Mouse (Mus musculus) embryonic facial prominence, embryonic 14.5 days (tissue): Measurements from ENCODE around the gene Clk3. TPM values are rescaled to one million over a fixed set of nuclear protein-coding genes. Genes with fewer than 3 reads are reported as not detected.

Source experiments
- ATAC-seq: fragments of 200-750 bp; cut with Nextera tagmentation; 2 replicates; pipeline ENCODE4 v1.8.0; 2017; ENCODE audit warnings: low read depth, moderate number of reproducible peaks, moderate TSS enrichment
- DNase-seq: peaks from one replicate; pipeline ENCODE4 v3.0.0-alpha.2; 2015; ENCODE audit warnings: low spot score
- H3K27ac ChIP-seq: fragments of 300-500 bp; sonication (generic); replicated peaks from 2 replicates; pipeline ENCODE4 v1.5.1; 2014; ENCODE audit warnings: low read depth, mild to moderate bottlenecking, low read length, moderate library complexity
- H3K27me3 ChIP-seq: fragments of 300-500 bp; sonication (generic); replicated peaks from 2 replicates; pipeline ENCODE4 v1.6.1; 2014; ENCODE audit warnings: low read length; ENCODE audit not compliant: control insufficient read depth, insufficient read depth
- H3K36me3 ChIP-seq: fragments of 300-500 bp; sonication (generic); 2 replicates; pipeline ENCODE4 v1.6.1; 2014; ENCODE audit warnings: low read length, mixed read lengths; ENCODE audit not compliant: control insufficient read depth, insufficient read depth
- H3K4me1 ChIP-seq: fragments of 300-500 bp; sonication (generic); 2 replicates; pipeline ENCODE4 v1.6.1; 2014; ENCODE audit warnings: antibody characterized with exemption, low read length; ENCODE audit not compliant: control insufficient read depth, insufficient read depth
- H3K4me2 ChIP-seq: fragments of 300-500 bp; sonication (generic); 2 replicates; pipeline ENCODE4 v1.6.1; 2014; ENCODE audit warnings: low read depth, mild to moderate bottlenecking, low read length, moderate library complexity, mixed read lengths
- H3K4me3 ChIP-seq: fragments of 300-500 bp; sonication (generic); 2 replicates; pipeline ENCODE4 v1.5.1; 2014; ENCODE audit warnings: low read depth, mild to moderate bottlenecking, low read length
- H3K9ac ChIP-seq: fragments of 300-500 bp; sonication (generic); 2 replicates; pipeline ENCODE4 v1.6.1; 2014; ENCODE audit warnings: low read depth, mild to moderate bottlenecking, low read length, moderate library complexity, mixed read lengths
- H3K9me3 ChIP-seq: fragments of 300-500 bp; sonication (generic); 2 replicates; pipeline ENCODE4 v1.6.1; 2016; ENCODE audit warnings: low read length; ENCODE audit not compliant: control insufficient read depth
- WGBS: fragments of 180-500 bp; shearing (Covaris S2); extraction: QIAGEN DNeasy Blood & Tissue Kit; methylation state at CpG from one replicate; pipeline ENCODE4 v1.1.7; 2014; 5-methylcytosine and 5-hydroxymethylcytosine counted together
- polyA plus RNA-seq: library from polyadenylated mRNA; unstranded; fragments of >200 nt; fragmentation: Nextera tagmentation; extraction: Ambion mirVana; gene quantifications from 2 replicates; pipeline ENCODE4 v1.2.1, GENCODE M21; 2014

Gene Clk3
- polyA plus RNA-seq, 1 experiment from 2014 or later, result 54.7 TPM

DNA sequence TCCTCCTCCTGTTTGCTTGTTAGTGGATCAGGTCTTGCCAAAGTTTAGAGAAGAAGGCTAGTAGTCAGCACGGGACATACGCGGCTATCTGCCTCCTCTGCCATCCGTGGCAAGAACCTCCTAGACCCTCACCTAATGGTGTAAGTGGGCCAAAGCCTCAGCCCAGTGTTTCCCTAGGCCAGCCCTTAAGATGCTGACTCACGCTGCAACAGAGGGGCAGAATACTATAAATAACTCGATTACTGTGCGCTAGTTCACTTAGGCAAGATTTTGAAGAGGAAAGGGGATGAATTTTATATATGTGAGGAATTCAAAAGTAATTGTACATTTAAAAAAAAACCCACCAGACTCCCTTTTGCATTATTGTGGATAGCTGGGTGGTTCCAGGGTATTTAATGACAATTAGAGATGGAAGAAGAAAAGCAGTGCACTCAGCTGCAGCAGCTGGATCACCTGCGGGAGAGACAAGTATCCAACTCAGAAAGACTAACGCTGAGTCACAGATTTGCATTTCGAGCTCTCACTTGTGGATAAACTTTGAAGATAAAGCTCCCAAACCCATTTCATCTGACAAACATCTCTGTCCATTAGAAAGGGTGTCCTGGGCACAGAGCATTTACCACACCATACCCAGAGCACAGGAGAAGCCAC, 39.6 kb upstream of the Clk3 start:
- no peak overlapping the region for H3K27ac ChIP-seq
- no peak overlapping the region for H3K4me2 ChIP-seq
- H3K4me1 ChIP-seq, result no peaks in the 10 kb centered on the region; the same call in 1 of the 2 replicates
- no peak overlapping the region for H3K4me3 ChIP-seq
- no peak for ATAC-seq
- H3K9ac ChIP-seq, result no peak overlapping the region
- H3K9me3 ChIP-seq, result no peaks in the 10 kb centered on the region
- no peaks in the 10 kb centered on the region for H3K36me3 ChIP-seq
- DNase-seq, result no peak
- WGBS, result 69% methylated on average over 10 of the region's 10 CpGs
- H3K27me3 ChIP-seq, result no peaks in the 10 kb centered on the region

DNA sequence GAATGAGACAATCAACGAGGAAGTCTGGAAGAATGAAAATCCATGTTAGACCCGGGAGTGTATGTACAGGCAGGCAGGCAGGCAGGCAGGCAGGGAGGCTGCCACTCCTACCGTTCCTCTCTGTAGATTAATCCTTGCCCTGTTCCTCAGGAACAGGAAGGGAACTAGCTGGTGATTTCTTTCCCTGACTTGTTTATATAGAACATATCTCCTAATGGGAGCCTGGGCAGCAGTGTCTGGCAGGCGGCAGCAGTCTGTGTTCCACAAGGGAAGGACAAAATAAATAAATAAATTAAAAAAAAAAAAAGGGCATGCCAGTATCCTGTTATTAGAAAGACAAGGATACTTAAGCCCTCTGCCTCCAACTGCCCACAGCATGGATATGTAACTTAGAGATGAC, 38.2 kb upstream of the Clk3 start:
- H3K9ac ChIP-seq, result no peak overlapping the region
- ATAC-seq, result no peak
- no peaks in the 10 kb centered on the region for H3K9me3 ChIP-seq
- no peak overlapping the region for H3K4me2 ChIP-seq
- H3K4me3 ChIP-seq, result no peak overlapping the region
- H3K27ac ChIP-seq, result no peak overlapping the region
- WGBS, result 13% methylated on average over 4 of the region's 4 CpGs
- H3K4me1 ChIP-seq, result no peaks in the 10 kb centered on the region; the same call in 1 of the 2 replicates
- H3K36me3 ChIP-seq, result no peaks in the 10 kb centered on the region
- DNase-seq, result no peak
- no peaks in the 10 kb centered on the region for H3K27me3 ChIP-seq

DNA sequence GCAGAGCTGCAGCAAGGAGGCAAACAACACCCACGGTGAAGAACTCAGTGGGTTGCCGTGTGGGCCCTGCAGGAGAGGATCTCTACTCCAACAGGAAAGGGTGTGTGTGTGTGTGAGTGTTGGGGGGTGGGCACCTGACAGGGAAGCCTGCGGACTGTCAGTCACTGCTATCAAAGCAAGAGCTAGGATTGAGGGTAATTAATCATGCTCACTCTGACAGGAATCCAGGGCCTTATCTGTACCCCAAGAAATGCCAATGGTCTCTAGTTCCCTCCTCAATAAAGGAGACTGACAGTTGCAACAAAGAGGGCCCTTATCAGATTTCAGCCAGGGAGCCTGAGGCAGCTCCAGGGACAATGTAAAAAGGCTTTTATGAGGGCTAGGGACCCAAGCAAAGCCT, 37.4 kb upstream of the Clk3 start:
- WGBS, result 22% methylated on average over 3 of the region's 3 CpGs
- DNase-seq, result no peak
- Histone ChIP-seq H3K4me2 (no peak overlapping the region), H3K4me1 (no peaks in the 10 kb centered on the region; the same call in 1 of the 2 replicates), H3K9ac (no peak overlapping the region), H3K27ac (no peak overlapping the region), H3K27me3 (no peaks in the 10 kb centered on the region), H3K36me3 (no peaks in the 10 kb centered on the region), H3K4me3 (no peak overlapping the region), H3K9me3 (no peaks in the 10 kb centered on the region)
- ATAC-seq, result no peak

GRCm38 (mm10) chr9:57800325-57800975, 34.8 kb upstream of the Clk3 start:
- Histone ChIP-seq H3K27me3 (no peaks in the 10 kb centered on the region), H3K4me3 (no peak overlapping the region)

DNA sequence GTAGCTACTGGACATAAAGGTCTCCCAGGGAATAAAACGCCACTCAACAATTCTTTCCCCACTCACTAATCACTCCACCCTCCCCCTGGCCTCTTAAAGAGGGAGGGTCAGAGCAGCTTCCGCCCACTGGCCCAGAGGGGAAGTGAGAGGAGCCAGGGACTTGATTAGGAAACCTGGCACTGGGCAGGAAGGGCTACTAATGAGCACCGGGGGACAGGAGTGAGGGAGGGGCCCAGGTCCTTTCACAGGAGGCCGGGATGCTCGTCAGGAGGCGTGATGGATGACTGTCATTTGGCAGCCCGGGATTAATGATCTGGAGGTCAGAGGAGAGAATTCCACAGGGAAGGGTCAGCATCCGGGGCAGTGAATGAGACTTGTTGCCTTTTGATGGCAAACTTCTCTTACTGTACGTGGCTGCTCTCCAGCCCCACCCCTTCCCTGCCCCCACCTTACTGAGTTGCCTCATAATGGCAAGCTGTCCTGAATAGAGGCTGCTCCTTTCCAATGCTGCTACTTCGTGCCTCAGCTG, 33.1 kb upstream of the Clk3 start:
- Histone ChIP-seq H3K9ac (no peak overlapping the region; the same call in 1 of the 2 replicates), H3K4me2 (no peak overlapping the region), H3K4me3 (no peak overlapping the region), H3K27me3 (no peaks in the 10 kb centered on the region), H3K9me3 (no peaks in the 10 kb centered on the region), H3K36me3 (peaks cover 25% of the 10 kb centered on the region), H3K27ac (no peak overlapping the region), H3K4me1 (no peaks in the 10 kb centered on the region)
- no peak for ATAC-seq
- WGBS, result 22% methylated on average over 10 of the region's 10 CpGs
- DNase-seq, result peak; percentile 18

More at GRCm38 (mm10) chr9:57800325-57800975, 34.8 kb upstream of the Clk3 start:
- DNase-seq (no peak), ATAC-seq (no peak)
- Histone ChIP-seq H3K9ac (no peak overlapping the region), H3K4me2 (no peak overlapping the region), H3K36me3 (peaks cover 18% of the 10 kb centered on the region), H3K9me3 (no peaks in the 10 kb centered on the region), H3K4me1 (no peaks in the 10 kb centered on the region), H3K27ac (no peak overlapping the region)
- WGBS, result 84% methylated on average over 9 of the region's 9 CpGs

DNA sequence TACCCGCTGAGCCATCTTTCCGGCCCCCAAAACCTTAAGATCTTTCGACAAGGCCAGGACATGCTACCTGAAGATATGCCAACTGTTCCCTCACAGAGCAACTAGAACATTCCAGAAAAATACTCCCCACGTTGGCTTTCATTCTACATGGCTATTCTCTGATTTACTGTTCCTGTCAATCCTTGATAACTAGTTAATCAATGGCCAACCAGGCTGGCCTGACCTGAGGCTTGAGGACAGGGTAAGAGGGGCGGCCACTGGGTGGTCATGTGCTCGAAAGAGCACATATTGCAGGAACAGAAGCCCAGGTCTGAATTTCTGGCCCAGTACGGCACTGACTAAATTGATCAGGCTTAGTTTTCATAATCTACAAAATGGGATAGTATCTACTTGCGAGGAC, 31.8 kb upstream of the Clk3 start:
- no peak overlapping the region for H3K9ac ChIP-seq
- WGBS, result 93% methylated on average over 8 of the region's 8 CpGs

GRCm38 (mm10) chr9:57789733-57790132, 24.1 kb upstream of the Clk3 start:
- Histone ChIP-seq H3K36me3 (0 out of 2 replicates have a peak, but pooled peaks cover 16% of the 10 kb centered on the region), H3K27me3 (no peaks in the 10 kb centered on the region), H3K9me3 (no peaks in the 10 kb centered on the region), H3K4me1 (no peaks in the 10 kb centered on the region), H3K4me2 (no peak overlapping the region), H3K27ac (no peak overlapping the region), H3K4me3 (no peak overlapping the region), H3K9ac (no peak overlapping the region)
- ATAC-seq (no peak), DNase-seq (no peak)
- 80% methylated on average over 3 of the region's 3 CpGs for WGBS

More for the DNA sequence above, 31.8 kb upstream of the Clk3 start:
- Histone ChIP-seq H3K4me2 (no peak overlapping the region), H3K9me3 (no peaks in the 10 kb centered on the region), H3K4me3 (no peak overlapping the region), H3K27ac (no peak overlapping the region), H3K4me1 (no peaks in the 10 kb centered on the region), H3K36me3 (peaks cover 32% of the 10 kb centered on the region), H3K27me3 (no peaks in the 10 kb centered on the region)
- no peak for DNase-seq
- no peak for ATAC-seq

- H3K4me2 ChIP-seq, result no peak overlapping the region
- H3K27me3 ChIP-seq, result no peaks in the 10 kb centered on the region
- no peak overlapping the region for H3K9ac ChIP-seq
- no peak overlapping the region for H3K4me3 ChIP-seq
- 91% methylated on average over 3 of the region's 3 CpGs for WGBS
- H3K27ac ChIP-seq, result no peak overlapping the region
- no peaks in the 10 kb centered on the region for H3K9me3 ChIP-seq
- no peak for DNase-seq
- no peaks in the 10 kb centered on the region for H3K4me1 ChIP-seq
- no peak for ATAC-seq
- no peaks in the 10 kb centered on the region for H3K36me3 ChIP-seq
These were observed 17.0 kb upstream of the Clk3 start for GRCm38 (mm10) chr9:57782656-57783055.
